ENCODE assay signal across 8 mouse cellular contexts in the genomic region with DNA sequence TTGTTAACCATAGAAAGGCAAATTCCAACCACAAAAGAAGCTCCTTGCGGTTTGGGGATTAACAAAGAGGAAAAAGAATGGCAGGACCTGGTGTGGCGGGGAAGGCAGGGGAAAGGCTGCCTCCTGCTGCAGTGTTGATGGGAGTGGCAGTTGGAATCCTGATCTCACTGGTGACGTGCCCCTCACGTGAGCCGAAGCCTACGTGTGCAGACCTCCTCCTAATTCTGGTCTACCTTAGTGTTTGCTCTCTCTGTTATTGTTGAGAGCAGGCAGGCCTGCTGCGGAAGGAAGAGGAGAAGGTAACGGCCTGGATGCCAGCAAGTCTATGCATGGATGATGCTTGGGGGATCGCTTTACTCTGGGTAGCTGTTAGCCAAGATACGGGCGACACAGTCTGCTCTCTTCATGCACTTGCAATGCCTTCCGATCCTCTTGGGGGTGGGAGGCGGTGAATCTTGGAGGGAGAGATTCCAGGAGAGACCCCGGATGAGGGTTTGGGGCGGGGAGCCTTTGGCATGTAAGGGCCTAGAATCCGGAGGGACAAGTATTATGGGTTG. TPM values are rescaled to one million over a fixed set of nuclear protein-coding genes. Genes with fewer than 3 reads are reported as not detected.
DNase-seq lines count a peak whose midpoint lies in the region; ATAC-seq lines count a peak whose summit lies in the region.

A gene (plus strand): TSS at position 212 of the 557 bp plus-strand sequence.

- H3K36me3 ChIP-seq in intestine, embryonic 15.5 days: no peaks in the 10 kb centered on the region

- H3K4me1 ChIP-seq in intestine, embryonic 15.5 days (replicated peaks): no peaks in the 10 kb centered on the region

- H3K27me3 ChIP-seq in intestine, embryonic 15.5 days (replicated peaks): no peaks in the 10 kb centered on the region

- peak within 1 kb of the TSS; percentile 44 for H3K4me3 ChIP-seq in intestine, embryonic 15.5 days (replicated peaks)

- no peaks in the 10 kb centered on the region for H3K9me3 ChIP-seq in intestine, embryonic 15.5 days

- peak within 1 kb of the TSS; percentile 54 for H3K9ac ChIP-seq in intestine, embryonic 15.5 days

- 14% methylated on average over 16 of the region's 16 CpGs for WGBS in intestine, embryonic 15.5 days

- intact Hi-C loops in left cerebral cortex, postnatal 14 days (cut with DNase I): loop anchor here (5.0 kb wide), 1 partner anchor 106 kb away; no protein-coding TSS in a partner anchor

- peak; percentile 96 for ATAC-seq in intestine, embryonic 15.5 days
- ATAC-seq in megakaryocyte-erythroid progenitor cell, adult 5-6 weeks (replicated peaks; ENCODE audit: low FRiP score, low TSS enrichment, poor library complexity, severe bottlenecking): peak; percentile 100

- H3K4me2 ChIP-seq in intestine, embryonic 15.5 days (replicated peaks): peak within 1 kb of the TSS; percentile 56

- peak within 1 kb of the TSS; percentile 91 for H3K27ac ChIP-seq in intestine, embryonic 15.5 days

- peak; percentile 12 for DNase-seq in gastrocnemius, adult 18-20 months (ENCODE audit: low spot score)
- DNase-seq in gastrocnemius, adult 8-10 months (ENCODE audit: low spot score in 2 of 2): no peak
- peak; percentile 82 for DNase-seq in embryo, embryonic 11 days
- DNase-seq in gastrocnemius, postnatal 4 days (ENCODE audit: low spot score in 2 of 2): peak in 1 of 2 experiments; percentile 50
- peak; percentile 66 to 69 for DNase-seq in left cerebral cortex, postnatal 14 days (ENCODE audit: low spot score in 2 of 2)
- DNase-seq in skeletal muscle tissue, adult 2 months (ENCODE audit: low read depth, low spot score): peak; percentile 22

RNA-seq across cellular contexts. Expression of the gene that starts here (rescaled TPM):
- total RNA-seq in gastrocnemius, adult 18-20 months (2021): 1 to 10 TPM; 1.4 to 1.5 TPM
- 1 to 10 TPM in 3 of 4 experiments, under 1 TPM in 1; 0.92 to 2.2 (median 1.6) TPM for total RNA-seq in gastrocnemius, adult 8-10 months (2022)
- total RNA-seq in gastrocnemius, postnatal 4 days (2021): 10 to 100 TPM; 22.0 to 25.5 TPM
- polyA plus RNA-seq in intestine, embryonic 15.5 days (2015; fragmentation: Nextera tagmentation; extraction: Ambion mirVana): 40.9 and 46.1 TPM in 2 replicates
- total RNA-seq in left cerebral cortex, postnatal 14 days (2021): 10 to 100 TPM; 58.6 to 64.1 TPM
- total RNA-seq in megakaryocyte-erythroid progenitor cell, adult 5-6 weeks (2014; fragmentation: Nextera tagmentation): 4.4 and 4.5 TPM in 2 replicates
- total RNA-seq in megakaryocyte-erythroid progenitor cell, adult 5-6 weeks (2017): 10.6 and 19.0 TPM in 2 replicates

Comparison
In these comparisons a context has a peak if more than half of its experiments do, and no peak if none do; other contexts are left out.
1. DNase-seq: peak in gastrocnemius, adult 18-20 months (single experiment), embryo, embryonic 11 days (single experiment), left cerebral cortex, postnatal 14 days (2 of 2) and skeletal muscle tissue, adult 2 months (single experiment); none in gastrocnemius, adult 8-10 months (0 of 2).